Mouse (Mus musculus): ENCODE results near the gene Akr1c21. TPM values are rescaled to one million over a fixed set of nuclear protein-coding genes. Genes with fewer than 3 reads are reported as not detected.
"Not testable (repeated sequence)": the region's sequence is repeated elsewhere in the genome, so short reads cannot be mapped to it uniquely, and the experiment has no call there.

Gene Akr1c21
- polyA plus RNA-seq (2016; fragmentation: Nextera tagmentation; extraction: Ambion mirVana): not detected in 2 replicates

- H3K36me3 ChIP-seq: no peaks in the 10 kb centered on the region
- no peaks in the 10 kb centered on the region for H3K4me1 ChIP-seq
- WGBS: 79% methylated on average over 1 of the region's 1 CpGs
- no peak for DNase-seq (ENCODE audit: low spot score)
- no peaks in the 10 kb centered on the region for H3K9me3 ChIP-seq (replicated peaks)
- no peak within 1 kb of the TSS for H3K27ac ChIP-seq
- no peak within 1 kb of the TSS for H3K4me3 ChIP-seq
- no peaks in the 10 kb centered on the region for H3K27me3 ChIP-seq (ENCODE audit: low read depth, poor library complexity, severe bottlenecking)
These were observed at the start of gene Akr1c21 for GRCm38 (mm10) chr13:4573871-4574270. Akr1c21 (plus strand) TSS chr13:4574075.

GRCm38 (mm10) chr13:4559143-4559542, 14.7 kb upstream of the Akr1c21 start:
- Histone ChIP-seq H3K36me3 (no peaks in the 10 kb centered on the region), H3K4me1 (no peaks in the 10 kb centered on the region), H3K27ac (no peak overlapping the region), H3K4me3 (no peak overlapping the region), H3K9me3 (replicated peaks) (no peaks in the 10 kb centered on the region), H3K27me3 (ENCODE audit: low read depth, poor library complexity, severe bottlenecking) (no peaks in the 10 kb centered on the region)
- WGBS: 83% methylated on average over 1 of the region's 1 CpGs
- DNase-seq (ENCODE audit: low spot score): no peak

GRCm38 (mm10) chr13:4560500-4560899, 13.4 kb upstream of the Akr1c21 start:
- no peaks in the 10 kb centered on the region for H3K9me3 ChIP-seq (replicated peaks)
- no peak for DNase-seq (ENCODE audit: low spot score)
- H3K4me1 ChIP-seq: no peaks in the 10 kb centered on the region
- H3K27me3 ChIP-seq (ENCODE audit: low read depth, poor library complexity, severe bottlenecking): no peaks in the 10 kb centered on the region
- no peaks in the 10 kb centered on the region for H3K36me3 ChIP-seq
- H3K4me3 ChIP-seq: no peak overlapping the region
- H3K27ac ChIP-seq: no peak overlapping the region

GRCm38 (mm10) chr13:4565996-4566395, 7.9 kb upstream of the Akr1c21 start:
- no peak overlapping the region for H3K4me3 ChIP-seq
- WGBS: 90% methylated on average over 2 of the region's 2 CpGs
- H3K27me3 ChIP-seq (ENCODE audit: low read depth, poor library complexity, severe bottlenecking): no peaks in the 10 kb centered on the region
- no peaks in the 10 kb centered on the region for H3K9me3 ChIP-seq (replicated peaks)
- no peak overlapping the region for H3K27ac ChIP-seq
- DNase-seq (ENCODE audit: low spot score): no peak
- no peaks in the 10 kb centered on the region for H3K4me1 ChIP-seq
- no peaks in the 10 kb centered on the region for H3K36me3 ChIP-seq

GRCm38 (mm10) chr13:4576921-4577320, 3.0 kb downstream of the Akr1c21 start:
- H3K4me1 ChIP-seq: no peaks in the 10 kb centered on the region
- H3K4me3 ChIP-seq: no peak overlapping the region
- no peak for DNase-seq (ENCODE audit: low spot score)
- H3K36me3 ChIP-seq: no peaks in the 10 kb centered on the region
- H3K9me3 ChIP-seq (replicated peaks): no peaks in the 10 kb centered on the region
- no peak overlapping the region for H3K27ac ChIP-seq
- no peaks in the 10 kb centered on the region for H3K27me3 ChIP-seq (ENCODE audit: low read depth, poor library complexity, severe bottlenecking)
- WGBS: 97% methylated on average over 1 of the region's 1 CpGs

- H3K27me3 ChIP-seq (ENCODE audit: low read depth, poor library complexity, severe bottlenecking); DNase-seq (ENCODE audit: low spot score); H3K4me3 ChIP-seq; H3K4me1 ChIP-seq; H3K9me3 ChIP-seq (replicated peaks); H3K27ac ChIP-seq: not testable (repeated sequence)
- WGBS: 69% methylated on average over 3 of the region's 3 CpGs
- H3K36me3 ChIP-seq: peaks cover 25% of the 10 kb centered on the region
These were observed 29.6 kb downstream of the Akr1c21 start for GRCm38 (mm10) chr13:4603431-4603830.

GRCm38 (mm10) chr13:4606821-4607220, 32.9 kb downstream of the Akr1c21 start:
- DNase-seq (ENCODE audit: low spot score): no peak

GRCm38 (mm10) chr13:4608530-4608929, 34.7 kb downstream of the Akr1c21 start:
- DNase-seq (ENCODE audit: low spot score): no peak
- no peaks in the 10 kb centered on the region for H3K27me3 ChIP-seq (ENCODE audit: low read depth, poor library complexity, severe bottlenecking)
- no peaks in the 10 kb centered on the region for H3K4me1 ChIP-seq
- peak overlapping the region; percentile 66 for H3K4me3 ChIP-seq
- WGBS: 41% methylated on average over 9 of the region's 9 CpGs
- no peaks in the 10 kb centered on the region for H3K9me3 ChIP-seq (replicated peaks)
- H3K36me3 ChIP-seq: no peaks in the 10 kb centered on the region
- H3K27ac ChIP-seq: peak overlapping the region; percentile 84

More at GRCm38 (mm10) chr13:4606821-4607220, 32.9 kb downstream of the Akr1c21 start:
- Histone ChIP-seq H3K9me3 (replicated peaks) (no peaks in the 10 kb centered on the region), H3K27me3 (ENCODE audit: low read depth, poor library complexity, severe bottlenecking) (no peaks in the 10 kb centered on the region), H3K36me3 (peaks cover 9% of the 10 kb centered on the region), H3K27ac (no peak overlapping the region), H3K4me1 (no peaks in the 10 kb centered on the region), H3K4me3 (no peak overlapping the region)
- WGBS: 91% methylated on average over 4 of the region's 4 CpGs

- peak; percentile 79 for DNase-seq (ENCODE audit: low spot score)
- Histone ChIP-seq H3K27me3 (ENCODE audit: low read depth, poor library complexity, severe bottlenecking) (no peaks in the 10 kb centered on the region), H3K4me1 (no peaks in the 10 kb centered on the region), H3K36me3 (no peaks in the 10 kb centered on the region), H3K4me3 (peak within 1 kb of the TSS; percentile 66), H3K9me3 (replicated peaks) (no peaks in the 10 kb centered on the region), H3K27ac (peak within 1 kb of the TSS; percentile 84)
- 7% methylated on average over 10 of the region's 10 CpGs for WGBS
These were observed 35.1 kb downstream of the Akr1c21 start, which contains the start of gene Akr1e1 for GRCm38 (mm10) chr13:4608961-4609409. Akr1e1 (minus strand) TSS chr13:4609174.

- no peak for DNase-seq (ENCODE audit: low spot score)
- H3K4me3 ChIP-seq: no peak overlapping the region
These were observed 37.0 kb downstream of the Akr1c21 start for GRCm38 (mm10) chr13:4610902-4611301.

More at GRCm38 (mm10) chr13:4610902-4611301, 37.0 kb downstream of the Akr1c21 start:
- H3K27ac ChIP-seq: no peak overlapping the region
- H3K27me3 ChIP-seq (ENCODE audit: low read depth, poor library complexity, severe bottlenecking): no peaks in the 10 kb centered on the region
- no peaks in the 10 kb centered on the region for H3K4me1 ChIP-seq
- H3K9me3 ChIP-seq (replicated peaks): no peaks in the 10 kb centered on the region
- no peaks in the 10 kb centered on the region for H3K36me3 ChIP-seq

Other genes with a start within 250 kb of the Akr1c21 start
- not detected in 2 replicates for gene Akr1c6, start 139.8 kb upstream of the Akr1c21 start, polyA plus RNA-seq (2016; fragmentation: Nextera tagmentation; extraction: Ambion mirVana)
- not detected in 2 replicates for gene Akr1c20, start 50.7 kb upstream of the Akr1c21 start, polyA plus RNA-seq (2016; fragmentation: Nextera tagmentation; extraction: Ambion mirVana)
- 42.2 and 47.5 TPM in 2 replicates for gene Akr1e1, start 35.1 kb downstream of the Akr1c21 start, polyA plus RNA-seq (2016; fragmentation: Nextera tagmentation; extraction: Ambion mirVana)